Mouse (Mus musculus): ENCODE results near the gene Apol11a. TPM values are rescaled to one million over a fixed set of nuclear protein-coding genes. Genes with fewer than 3 reads are reported as not detected.
"Not testable (repeated sequence)": the region's sequence is repeated elsewhere in the genome, so short reads cannot be mapped to it uniquely, and the experiment has no call there.

Apol11a gene
- polyA plus RNA-seq, 1 experiment from 2014 or later = not detected

- no peak within 1 kb of the TSS for H3K9ac ChIP-seq (ENCODE audit: low read depth, low read length)
- no peak within 1 kb of the TSS for H3K4me2 ChIP-seq (replicated peaks; ENCODE audit: low read depth, low read length)
- H3K27ac ChIP-seq (ENCODE audit: low read depth, low read length) = no peak within 1 kb of the TSS
- DNase-seq (ENCODE audit: low spot score) (no peak), ATAC-seq (ENCODE audit: low FRiP score) (no peak)
- H3K36me3 ChIP-seq (ENCODE audit: control insufficient read depth, insufficient read depth, low read length) = no peaks in the 10 kb centered on the region
- no peaks in the 10 kb centered on the region for H3K9me3 ChIP-seq (ENCODE audit: control insufficient read depth, low read length)
- no peaks in the 10 kb centered on the region for H3K4me1 ChIP-seq (replicated peaks; ENCODE audit: control insufficient read depth, insufficient read depth, low read length)
- no peak within 1 kb of the TSS for H3K4me3 ChIP-seq (ENCODE audit: low read depth, low read length)
- no peaks in the 10 kb centered on the region for H3K27me3 ChIP-seq (ENCODE audit: control insufficient read depth, insufficient read depth, low read length)
Observed at GRCm38 (mm10) chr15:77533216-77533615, 25.1 kb downstream of the Apol11a start, which contains the start of gene Apol7c. Apol7c (minus strand) TSS chr15:77533316.

GRCm38 (mm10) chr15:77539221-77539620 is 31.1 kb downstream of the Apol11a start:
- H3K27me3 ChIP-seq (ENCODE audit: control insufficient read depth, insufficient read depth, low read length); H3K27ac ChIP-seq (ENCODE audit: low read depth, low read length); H3K4me3 ChIP-seq (ENCODE audit: low read depth, low read length); ATAC-seq (ENCODE audit: low FRiP score); H3K4me1 ChIP-seq (replicated peaks; ENCODE audit: control insufficient read depth, insufficient read depth, low read length); DNase-seq (ENCODE audit: low spot score); H3K4me2 ChIP-seq (replicated peaks; ENCODE audit: low read depth, low read length); H3K36me3 ChIP-seq (ENCODE audit: control insufficient read depth, insufficient read depth, low read length); H3K9ac ChIP-seq (ENCODE audit: low read depth, low read length); H3K9me3 ChIP-seq (ENCODE audit: control insufficient read depth, low read length): not testable (repeated sequence)
- 45% methylated on average over 1 of the region's 1 CpGs for WGBS

GRCm38 (mm10) chr15:77561792-77562191 is 53.7 kb downstream of the Apol11a start, which contains the start of gene 1700025B11Rik:
1700025B11Rik (minus strand) TSS chr15:77561892.
- Histone ChIP-seq H3K27me3 (ENCODE audit: control insufficient read depth, insufficient read depth, low read length) (no peaks in the 10 kb centered on the region), H3K4me2 (replicated peaks; ENCODE audit: low read depth, low read length) (no peak within 1 kb of the TSS), H3K36me3 (ENCODE audit: control insufficient read depth, insufficient read depth, low read length) (no peaks in the 10 kb centered on the region), H3K4me1 (replicated peaks; ENCODE audit: control insufficient read depth, insufficient read depth, low read length) (no peaks in the 10 kb centered on the region), H3K27ac (ENCODE audit: low read depth, low read length) (no peak within 1 kb of the TSS), H3K4me3 (ENCODE audit: low read depth, low read length) (no peak within 1 kb of the TSS), H3K9ac (ENCODE audit: low read depth, low read length) (no peak within 1 kb of the TSS), H3K9me3 (ENCODE audit: control insufficient read depth, low read length) (no peaks in the 10 kb centered on the region)
- ATAC-seq (ENCODE audit: low FRiP score) = no peak
- no peak for DNase-seq (ENCODE audit: low spot score)

DNA sequence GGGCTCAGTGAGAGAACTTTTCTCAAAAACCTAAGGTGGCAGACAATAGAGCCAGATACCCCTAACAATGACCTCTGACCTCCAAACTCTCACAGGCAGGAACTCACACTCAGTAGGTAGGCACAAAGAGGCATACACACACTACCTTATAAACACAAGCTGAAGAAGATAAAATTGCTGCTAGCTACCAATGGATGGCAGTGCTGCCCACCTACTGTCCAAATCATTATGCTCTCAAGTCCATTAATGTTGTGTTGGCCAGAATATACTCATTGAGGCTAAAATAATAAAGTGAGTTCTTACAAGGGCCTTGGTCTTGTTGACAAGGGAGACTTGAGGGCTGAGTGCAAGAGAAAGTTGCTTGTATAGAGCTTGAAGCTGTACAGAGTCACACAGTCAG is 55.1 kb downstream of the Apol11a start:
- Histone ChIP-seq H3K36me3 (ENCODE audit: control insufficient read depth, insufficient read depth, low read length) (no peaks in the 10 kb centered on the region), H3K9me3 (ENCODE audit: control insufficient read depth, low read length) (no peaks in the 10 kb centered on the region), H3K4me3 (ENCODE audit: low read depth, low read length) (no peak overlapping the region), H3K9ac (ENCODE audit: low read depth, low read length) (no peak overlapping the region), H3K27ac (ENCODE audit: low read depth, low read length) (no peak overlapping the region), H3K4me1 (replicated peaks; ENCODE audit: control insufficient read depth, insufficient read depth, low read length) (no peaks in the 10 kb centered on the region), H3K27me3 (ENCODE audit: control insufficient read depth, insufficient read depth, low read length) (no peaks in the 10 kb centered on the region), H3K4me2 (replicated peaks; ENCODE audit: low read depth, low read length) (no peak overlapping the region)
- no peak for DNase-seq (ENCODE audit: low spot score)
- ATAC-seq (ENCODE audit: low FRiP score) = no peak

Other genes starting within 250 kb of the Apol11a start
- gene Rbfox2, start 201.3 kb upstream of the Apol11a start, polyA plus RNA-seq (2014; fragmentation: Nextera tagmentation; extraction: Ambion mirVana) = 115 and 142 TPM in 2 replicates
- gene Apol7a, start 109.2 kb upstream of the Apol11a start, polyA plus RNA-seq (2014; fragmentation: Nextera tagmentation; extraction: Ambion mirVana) = not detected in 2 replicates
- gene Apol9a, start 97.1 kb upstream of the Apol11a start, polyA plus RNA-seq (2014; fragmentation: Nextera tagmentation; extraction: Ambion mirVana) = 0.03 and 0.06 TPM in 2 replicates
- not detected in 2 replicates for gene Apol7b, start 60.8 kb upstream of the Apol11a start, polyA plus RNA-seq (2014; fragmentation: Nextera tagmentation; extraction: Ambion mirVana)
- gene Apol10a, start 31.2 kb upstream of the Apol11a start, polyA plus RNA-seq (2014; fragmentation: Nextera tagmentation; extraction: Ambion mirVana) = not detected in 2 replicates
- gene Apol7c, start 25.0 kb downstream of the Apol11a start, polyA plus RNA-seq (2014; fragmentation: Nextera tagmentation; extraction: Ambion mirVana) = not detected in 2 replicates
- not detected in 2 replicates for gene 1700025B11Rik, start 53.6 kb downstream of the Apol11a start, polyA plus RNA-seq (2014; fragmentation: Nextera tagmentation; extraction: Ambion mirVana)
- 0.10 TPM in 1 of 2 replicates, not detected in the other for gene Apol10b, start 87.9 kb downstream of the Apol11a start, polyA plus RNA-seq (2014; fragmentation: Nextera tagmentation; extraction: Ambion mirVana)
- gene Gm36245, start 91.0 kb downstream of the Apol11a start, polyA plus RNA-seq (2014; fragmentation: Nextera tagmentation; extraction: Ambion mirVana) = not detected in 2 replicates
- not detected in 2 replicates for gene Apol11b, start 135.0 kb downstream of the Apol11a start, polyA plus RNA-seq (2014; fragmentation: Nextera tagmentation; extraction: Ambion mirVana)
- not detected in 2 replicates for gene Apol7e, start 190.6 kb downstream of the Apol11a start, polyA plus RNA-seq (2014; fragmentation: Nextera tagmentation; extraction: Ambion mirVana)
- not detected in 2 replicates for gene Apol9b, start 220.8 kb downstream of the Apol11a start, polyA plus RNA-seq (2014; fragmentation: Nextera tagmentation; extraction: Ambion mirVana)
- 0.06 and 0.20 TPM in 2 replicates for gene Apol8, start 248.7 kb downstream of the Apol11a start, polyA plus RNA-seq (2014; fragmentation: Nextera tagmentation; extraction: Ambion mirVana)